Mouse (Mus musculus): Measurements from ENCODE around the gene Wwox.

The Wwox gene

GRCm38 (mm10) chr8:115112062-115112461, 672.6 kb downstream of the Wwox start:
- DNase-seq (ENCODE audit: low spot score) = no peak

- DNase-seq (ENCODE audit: low spot score) = no peak
Measured at GRCm38 (mm10) chr8:115114498-115114897, 675.0 kb downstream of the Wwox start.

GRCm38 (mm10) chr8:115126081-115126480, 686.6 kb downstream of the Wwox start:
- no peak for DNase-seq (ENCODE audit: low spot score)

GRCm38 (mm10) chr8:115126674-115127073, 687.2 kb downstream of the Wwox start:
- no peak for DNase-seq (ENCODE audit: low spot score)

GRCm38 (mm10) chr8:115129307-115129706, 689.9 kb downstream of the Wwox start:
- DNase-seq (ENCODE audit: low spot score) = no peak

- no peak for DNase-seq (ENCODE audit: low spot score)
Measured at GRCm38 (mm10) chr8:115133119-115133518, 693.7 kb downstream of the Wwox start.

GRCm38 (mm10) chr8:115133711-115134218, 694.3 kb downstream of the Wwox start:
- DNase-seq (ENCODE audit: low spot score) = no peak

GRCm38 (mm10) chr8:115136888-115137287, 697.4 kb downstream of the Wwox start:
- no peak for DNase-seq (ENCODE audit: low spot score)

GRCm38 (mm10) chr8:115141614-115142013, 702.2 kb downstream of the Wwox start:
- DNase-seq (ENCODE audit: low spot score) = no peak

- no peak for DNase-seq (ENCODE audit: low spot score)
Measured at GRCm38 (mm10) chr8:115143530-115144320, 704.3 kb downstream of the Wwox start.

GRCm38 (mm10) chr8:115147006-115147405, 707.6 kb downstream of the Wwox start:
- DNase-seq (ENCODE audit: low spot score) = no peak

GRCm38 (mm10) chr8:115150446-115151109, 711.1 kb downstream of the Wwox start:
- no peak for DNase-seq (ENCODE audit: low spot score)

- DNase-seq (ENCODE audit: low spot score) = no peak
Measured at GRCm38 (mm10) chr8:115151416-115151815, 712.0 kb downstream of the Wwox start.

GRCm38 (mm10) chr8:115154096-115154495, 714.6 kb downstream of the Wwox start:
- DNase-seq (ENCODE audit: low spot score) = no peak

- no peak for DNase-seq (ENCODE audit: low spot score)
Measured at GRCm38 (mm10) chr8:115156142-115156541, 716.7 kb downstream of the Wwox start.

GRCm38 (mm10) chr8:115157977-115158720, 718.7 kb downstream of the Wwox start:
- DNase-seq (ENCODE audit: low spot score) = no peak

- peak; percentile 37 for DNase-seq (ENCODE audit: low spot score)
Measured at GRCm38 (mm10) chr8:115158721-115159111, 719.3 kb downstream of the Wwox start.

- no peak for DNase-seq (ENCODE audit: low spot score)
Measured at GRCm38 (mm10) chr8:115159208-115159607, 719.8 kb downstream of the Wwox start.

GRCm38 (mm10) chr8:115159711-115160374, 720.4 kb downstream of the Wwox start:
- DNase-seq (ENCODE audit: low spot score) = peak; percentile 46

- no peak for DNase-seq (ENCODE audit: low spot score)
Measured at GRCm38 (mm10) chr8:115160407-115160806, 721.0 kb downstream of the Wwox start.

- DNase-seq (ENCODE audit: low spot score) = no peak
Measured at GRCm38 (mm10) chr8:115161520-115161919, 722.1 kb downstream of the Wwox start.

- DNase-seq (ENCODE audit: low spot score) = peak; percentile 69
Measured at GRCm38 (mm10) chr8:115164872-115165271, 725.4 kb downstream of the Wwox start.
